Mouse (Mus musculus): Measurements from ENCODE around the gene Sdhd. TPM values are rescaled to one million over a fixed set of nuclear protein-coding genes. Genes with fewer than 3 reads are reported as not detected.
"Not testable (repeated sequence)": the region's sequence is repeated elsewhere in the genome, so short reads cannot be mapped to it uniquely, and the experiment has no call there.

Sdhd gene
- polyA plus RNA-seq (2014; fragmentation: Nextera tagmentation; extraction: Ambion mirVana) = 503 and 533 TPM in 2 replicates

DNA sequence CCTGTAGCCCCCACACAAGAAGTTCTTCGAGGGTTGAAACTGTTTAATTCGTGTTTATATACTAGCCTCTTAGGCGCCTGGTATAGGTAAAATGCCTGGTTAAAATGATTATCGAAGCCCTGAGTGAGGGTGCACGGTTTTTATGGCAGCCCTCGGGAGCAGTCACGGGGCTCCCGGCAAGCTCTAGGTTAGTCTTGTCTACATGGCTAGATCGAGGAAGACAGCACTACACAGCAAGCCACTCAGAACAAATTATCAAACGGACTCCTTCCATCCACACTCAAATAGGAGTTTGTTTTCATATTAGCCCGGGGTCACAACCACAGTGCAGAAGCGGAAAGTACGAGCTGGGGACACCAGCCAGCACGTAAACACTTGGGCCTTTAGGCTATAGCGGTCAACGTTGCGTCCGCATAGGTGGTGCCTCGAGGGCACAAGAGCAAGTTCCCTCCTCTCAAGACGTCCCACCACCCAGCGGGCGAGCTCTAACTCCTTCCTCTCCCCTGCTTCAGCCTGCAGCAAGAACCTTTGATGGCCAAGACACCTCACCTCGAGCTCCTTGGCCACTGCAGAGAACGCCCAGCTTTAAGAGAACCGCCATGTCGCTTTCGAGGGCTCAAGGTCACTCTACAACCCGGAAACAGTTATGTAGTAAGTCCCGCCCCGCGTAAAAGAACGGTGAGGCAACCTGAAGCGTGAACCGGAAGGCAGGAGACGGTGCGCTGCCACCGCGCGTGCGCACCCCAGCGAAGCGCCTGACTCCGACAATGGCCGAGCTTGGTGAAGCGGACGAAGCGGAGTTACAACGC, at the start of gene Sdhd, which contains the start of gene Timm8b:
Sdhd (minus strand) TSS at position 624 of the 809 bp plus-strand sequence.
Timm8b (plus strand) TSS at position 722 of the 809 bp plus-strand sequence.
- Histone ChIP-seq H3K27me3 (replicated peaks; ENCODE audit: control insufficient read depth, insufficient read depth, low read length) (no peaks in the 10 kb centered on the region), H3K4me1 (replicated peaks; ENCODE audit: control insufficient read depth, insufficient read depth, low read length) (peaks cover 15% of the 10 kb centered on the region), H3K4me3 (ENCODE audit: low read depth, low read length) (peak within 1 kb of the TSS; percentile 90), H3K36me3 (ENCODE audit: control insufficient read depth, insufficient read depth, low read length) (peaks cover 27% of the 10 kb centered on the region), H3K4me2 (peak within 1 kb of the TSS; percentile 73), H3K9me3 (ENCODE audit: control insufficient read depth, low read length) (no peaks in the 10 kb centered on the region), H3K27ac (ENCODE audit: low read depth, low read length) (peak within 1 kb of the TSS; percentile 66), H3K9ac (ENCODE audit: low read depth, low read length) (peak within 1 kb of the TSS; percentile 85)
- WGBS = under 1% methylated on average over 48 of the region's 48 CpGs
- DNase-seq (ENCODE audit: low spot score) (peak; percentile 90), ATAC-seq (replicated peaks; ENCODE audit: low FRiP score) (peak; percentile 90)

GRCm38 (mm10) chr9:50650503-50650902, 46.9 kb upstream of the Sdhd start:
- no peak overlapping the region for H3K9ac ChIP-seq (ENCODE audit: low read depth, low read length)
- DNase-seq (ENCODE audit: low spot score) (no peak), ATAC-seq (replicated peaks; ENCODE audit: low FRiP score) (peak; percentile 90)
- no peaks in the 10 kb centered on the region for H3K9me3 ChIP-seq (ENCODE audit: control insufficient read depth, low read length)
- H3K36me3 ChIP-seq (ENCODE audit: control insufficient read depth, insufficient read depth, low read length) = peaks cover 44% of the 10 kb centered on the region
- no peak overlapping the region for H3K27ac ChIP-seq (ENCODE audit: low read depth, low read length)
- WGBS = 76% methylated on average over 10 of the region's 10 CpGs
- no peaks in the 10 kb centered on the region; the same call in 1 of the 2 replicates for H3K4me1 ChIP-seq (replicated peaks; ENCODE audit: control insufficient read depth, insufficient read depth, low read length)
- H3K4me2 ChIP-seq = no peak overlapping the region
- H3K27me3 ChIP-seq (replicated peaks; ENCODE audit: control insufficient read depth, insufficient read depth, low read length) = no peaks in the 10 kb centered on the region
- H3K4me3 ChIP-seq (ENCODE audit: low read depth, low read length) = no peak overlapping the region

DNA sequence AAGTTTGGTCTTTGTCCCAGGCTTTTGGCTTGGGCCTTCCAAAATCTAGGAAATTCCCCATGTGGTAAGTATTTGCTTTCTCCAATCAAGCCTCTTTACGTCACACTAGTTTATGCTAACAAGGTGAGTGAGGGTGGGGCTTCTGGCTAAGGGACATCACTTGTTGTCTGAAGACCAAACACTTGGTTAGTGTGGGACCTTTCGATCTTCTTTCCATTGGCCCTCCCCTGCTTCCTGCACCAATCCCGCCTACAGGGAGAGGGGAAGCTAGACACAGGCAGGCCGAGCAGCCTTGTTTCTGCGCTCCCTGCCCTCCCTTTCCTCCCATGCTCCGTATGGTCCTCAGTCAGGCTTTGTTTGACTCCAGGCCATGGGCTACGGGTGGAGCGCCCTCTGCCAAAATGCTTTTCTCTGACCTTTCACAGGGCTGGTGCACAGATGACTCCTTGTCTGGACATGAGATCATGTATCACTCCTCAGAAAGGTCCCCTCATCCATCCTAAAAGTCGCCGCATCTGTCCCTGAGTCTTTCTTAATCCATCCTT, 43.3 kb upstream of the Sdhd start:
- peaks cover 55% of the 10 kb centered on the region for H3K36me3 ChIP-seq (ENCODE audit: control insufficient read depth, insufficient read depth, low read length)
- no peaks in the 10 kb centered on the region for H3K27me3 ChIP-seq (replicated peaks; ENCODE audit: control insufficient read depth, insufficient read depth, low read length)
- H3K4me1 ChIP-seq (replicated peaks; ENCODE audit: control insufficient read depth, insufficient read depth, low read length) = no peaks in the 10 kb centered on the region; the same call in 1 of the 2 replicates
- ATAC-seq (replicated peaks; ENCODE audit: low FRiP score) (no peak), DNase-seq (ENCODE audit: low spot score) (no peak)
- no peak overlapping the region for H3K27ac ChIP-seq (ENCODE audit: low read depth, low read length)
- H3K4me2 ChIP-seq = no peak overlapping the region
- H3K4me3 ChIP-seq (ENCODE audit: low read depth, low read length) = no peak overlapping the region
- no peak overlapping the region for H3K9ac ChIP-seq (ENCODE audit: low read depth, low read length)
- 84% methylated on average over 10 of the region's 10 CpGs for WGBS
- no peaks in the 10 kb centered on the region for H3K9me3 ChIP-seq (ENCODE audit: control insufficient read depth, low read length)

DNA sequence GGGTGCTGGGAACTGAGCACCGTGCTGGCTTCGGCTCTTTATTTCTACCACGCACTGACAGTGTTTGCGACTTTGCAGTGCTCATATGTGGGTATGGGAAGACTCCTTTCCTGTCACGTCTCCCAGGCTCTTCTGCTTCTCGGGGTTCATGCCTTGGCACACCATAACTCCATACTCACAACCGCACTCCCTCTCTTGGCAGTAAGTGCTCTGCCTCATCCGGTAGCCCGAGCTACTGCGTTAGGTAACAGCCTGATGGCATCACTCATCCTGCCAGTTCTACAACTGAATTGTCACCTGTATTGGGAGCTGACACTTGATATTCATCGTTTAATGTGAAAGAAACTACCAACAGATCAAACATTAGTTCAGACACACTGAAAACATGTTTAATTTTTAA, 30.7 kb upstream of the Sdhd start:
- Histone ChIP-seq H3K36me3 (ENCODE audit: control insufficient read depth, insufficient read depth, low read length) (peaks cover 20% of the 10 kb centered on the region), H3K4me1 (replicated peaks; ENCODE audit: control insufficient read depth, insufficient read depth, low read length) (0 out of 2 replicates have a peak, but pooled peaks cover 3% of the 10 kb centered on the region), H3K27me3 (replicated peaks; ENCODE audit: control insufficient read depth, insufficient read depth, low read length) (no peaks in the 10 kb centered on the region), H3K27ac (ENCODE audit: low read depth, low read length) (no peak overlapping the region), H3K9me3 (ENCODE audit: control insufficient read depth, low read length) (no peaks in the 10 kb centered on the region), H3K4me3 (ENCODE audit: low read depth, low read length) (no peak overlapping the region), H3K9ac (ENCODE audit: low read depth, low read length) (no peak overlapping the region), H3K4me2 (no peak overlapping the region)
- no peak for ATAC-seq (replicated peaks; ENCODE audit: low FRiP score)
- WGBS = 92% methylated on average over 11 of the region's 11 CpGs
- no peak for DNase-seq (ENCODE audit: low spot score)

- H3K4me3 ChIP-seq (ENCODE audit: low read depth, low read length) = no peak overlapping the region
- no peaks in the 10 kb centered on the region for H3K9me3 ChIP-seq (ENCODE audit: control insufficient read depth, low read length)
- no peak overlapping the region for H3K4me2 ChIP-seq
- no peak overlapping the region for H3K27ac ChIP-seq (ENCODE audit: low read depth, low read length)
- H3K36me3 ChIP-seq (ENCODE audit: control insufficient read depth, insufficient read depth, low read length) = peaks cover 15% of the 10 kb centered on the region
- H3K27me3 ChIP-seq (replicated peaks; ENCODE audit: control insufficient read depth, insufficient read depth, low read length) = no peaks in the 10 kb centered on the region
- WGBS = 55% methylated on average over 2 of the region's 2 CpGs
- DNase-seq (ENCODE audit: low spot score) (no peak), ATAC-seq (replicated peaks; ENCODE audit: low FRiP score) (no peak)
- no peak overlapping the region for H3K9ac ChIP-seq (ENCODE audit: low read depth, low read length)
- H3K4me1 ChIP-seq (replicated peaks; ENCODE audit: control insufficient read depth, insufficient read depth, low read length) = 0 out of 2 replicates have a peak, but pooled peaks cover 3% of the 10 kb centered on the region
Measured at GRCm38 (mm10) chr9:50633059-50633458, 29.4 kb upstream of the Sdhd start.

GRCm38 (mm10) chr9:50632016-50632688, 28.5 kb upstream of the Sdhd start:
- Histone ChIP-seq H3K27ac (ENCODE audit: low read depth, low read length) (no peak overlapping the region; the same call in 1 of the 2 replicates), H3K4me2 (no peak overlapping the region), H3K9me3 (ENCODE audit: control insufficient read depth, low read length) (no peaks in the 10 kb centered on the region), H3K4me3 (ENCODE audit: low read depth, low read length) (no peak overlapping the region), H3K36me3 (ENCODE audit: control insufficient read depth, insufficient read depth, low read length) (peaks cover 15% of the 10 kb centered on the region), H3K9ac (ENCODE audit: low read depth, low read length) (no peak overlapping the region), H3K4me1 (replicated peaks; ENCODE audit: control insufficient read depth, insufficient read depth, low read length) (0 out of 2 replicates have a peak, but pooled peaks cover 3% of the 10 kb centered on the region), H3K27me3 (replicated peaks; ENCODE audit: control insufficient read depth, insufficient read depth, low read length) (no peaks in the 10 kb centered on the region)
- WGBS = 84% methylated on average over 6 of the region's 6 CpGs
- ATAC-seq (replicated peaks; ENCODE audit: low FRiP score) (peak; percentile 29), DNase-seq (ENCODE audit: low spot score) (no peak)

- DNase-seq (ENCODE audit: low spot score); H3K4me2 ChIP-seq; H3K4me1 ChIP-seq (replicated peaks; ENCODE audit: control insufficient read depth, insufficient read depth, low read length); H3K4me3 ChIP-seq (ENCODE audit: low read depth, low read length); ATAC-seq (replicated peaks; ENCODE audit: low FRiP score); H3K9ac ChIP-seq (ENCODE audit: low read depth, low read length); H3K27ac ChIP-seq (ENCODE audit: low read depth, low read length); H3K9me3 ChIP-seq (ENCODE audit: control insufficient read depth, low read length); H3K27me3 ChIP-seq (replicated peaks; ENCODE audit: control insufficient read depth, insufficient read depth, low read length): not testable (repeated sequence)
- 77% methylated on average over 6 of the region's 8 CpGs for WGBS
- H3K36me3 ChIP-seq (ENCODE audit: control insufficient read depth, insufficient read depth, low read length) = peaks cover 15% of the 10 kb centered on the region
Measured at GRCm38 (mm10) chr9:50630903-50631302, 27.3 kb upstream of the Sdhd start.

DNA sequence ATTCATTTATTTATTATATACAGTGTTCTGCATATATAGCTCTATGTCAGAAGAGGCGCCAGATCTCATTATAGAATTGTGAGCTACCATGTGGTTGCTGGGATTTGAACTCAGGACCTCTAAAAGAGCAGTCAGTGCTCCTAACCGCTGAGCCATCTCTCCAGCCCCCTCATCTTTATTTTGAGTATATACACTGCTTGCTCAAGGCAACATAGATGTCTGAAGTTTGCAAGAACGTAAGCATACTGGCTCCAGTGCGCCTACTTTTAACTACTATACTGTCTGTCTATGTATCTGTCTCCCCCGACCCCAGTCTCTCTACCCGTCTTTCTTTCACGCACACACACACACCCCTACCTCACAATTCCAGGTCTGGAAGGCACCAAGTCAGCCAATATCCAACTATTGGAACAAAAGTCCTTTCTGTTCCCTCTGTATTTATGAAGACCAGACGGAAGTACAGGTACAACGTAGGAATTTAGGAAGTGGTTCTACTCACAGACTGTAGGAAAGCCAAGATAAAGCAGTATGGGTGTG, 14.2 kb upstream of the Sdhd start:
- no peaks in the 10 kb centered on the region for H3K27me3 ChIP-seq (replicated peaks; ENCODE audit: control insufficient read depth, insufficient read depth, low read length)
- peak overlapping the region; percentile 96 for H3K4me3 ChIP-seq (ENCODE audit: low read depth, low read length)
- H3K36me3 ChIP-seq (ENCODE audit: control insufficient read depth, insufficient read depth, low read length) = peaks cover 14% of the 10 kb centered on the region
- DNase-seq (ENCODE audit: low spot score) (no peak), ATAC-seq (replicated peaks; ENCODE audit: low FRiP score) (no peak)
- H3K9me3 ChIP-seq (ENCODE audit: control insufficient read depth, low read length) = no peaks in the 10 kb centered on the region
- H3K4me2 ChIP-seq = peak overlapping the region; percentile 70
- no peak overlapping the region for H3K27ac ChIP-seq (ENCODE audit: low read depth, low read length)
- no peak overlapping the region for H3K9ac ChIP-seq (ENCODE audit: low read depth, low read length)
- 0 out of 2 replicates have a peak, but pooled peaks cover 2% of the 10 kb centered on the region for H3K4me1 ChIP-seq (replicated peaks; ENCODE audit: control insufficient read depth, insufficient read depth, low read length)
- WGBS = 54% methylated on average over 9 of the region's 9 CpGs
